Mouse (Mus musculus): ENCODE data around the gene Itgbl1.

The Itgbl1 gene

DNA sequence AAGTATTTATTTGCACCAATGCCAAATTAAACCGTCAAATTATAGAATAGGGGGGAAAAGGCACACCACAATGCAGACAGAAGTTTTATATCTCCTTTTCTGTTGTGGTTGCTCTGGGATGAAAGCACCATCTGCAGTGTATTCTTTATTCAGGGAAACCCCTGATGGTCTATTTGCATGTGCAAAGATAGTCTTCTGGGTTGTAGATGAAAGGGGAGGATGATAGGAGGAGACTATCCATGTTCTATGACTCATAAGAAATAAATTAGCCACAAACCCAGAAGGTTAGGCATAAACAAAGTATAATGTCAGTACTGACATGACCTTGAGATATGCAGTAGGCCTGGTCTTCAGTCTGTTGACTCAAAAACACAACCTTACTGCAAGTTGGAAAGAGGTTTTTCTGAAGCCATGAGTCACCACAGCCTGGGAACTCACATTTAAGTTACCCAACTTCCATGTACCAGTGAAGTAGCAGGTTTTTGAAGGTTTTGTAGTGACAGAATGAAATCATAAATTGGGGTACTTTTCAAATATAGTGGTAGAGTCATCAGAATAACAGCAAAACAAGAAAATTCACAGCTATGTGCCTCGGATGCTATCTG lies 330.9 kb downstream of the Itgbl1 start:
- DNase-seq, result no peak
